Mouse (Mus musculus): ENCODE results near the gene Trak1. TPM values are rescaled to one million over a fixed set of nuclear protein-coding genes. Genes with fewer than 3 reads are reported as not detected.
A peak's percentile ranks its signal among the peaks of the same experiment; 100 is the strongest.

Gene Trak1
- total RNA-seq, 1 experiment from 2014 or later: 26.3 TPM

- ATAC-seq (replicated peaks in 1 of 2; ENCODE audit: insufficient read depth in 1 of 2, low FRiP score in 2 of 2, low TSS enrichment in 1 of 2, low read depth in 1 of 2, poor library complexity in 2 of 2, severe bottlenecking in 2 of 2): no peak
Observed at GRCm38 (mm10) chr9:121394882-121395281, 97.6 kb downstream of the Trak1 start.

- ATAC-seq (replicated peaks in 1 of 2; ENCODE audit: insufficient read depth in 1 of 2, low FRiP score in 2 of 2, low TSS enrichment in 1 of 2, low read depth in 1 of 2, poor library complexity in 2 of 2, severe bottlenecking in 2 of 2): no peak
Observed at GRCm38 (mm10) chr9:121395812-121396211, 98.5 kb downstream of the Trak1 start.

- ATAC-seq (replicated peaks in 1 of 2; ENCODE audit: insufficient read depth in 1 of 2, low FRiP score in 2 of 2, low TSS enrichment in 1 of 2, low read depth in 1 of 2, poor library complexity in 2 of 2, severe bottlenecking in 2 of 2): no peak
Observed at GRCm38 (mm10) chr9:121398100-121398760, 100.9 kb downstream of the Trak1 start.

GRCm38 (mm10) chr9:121398761-121399160 is 101.5 kb downstream of the Trak1 start:
- no peak for ATAC-seq (replicated peaks in 1 of 2; ENCODE audit: insufficient read depth in 1 of 2, low FRiP score in 2 of 2, low TSS enrichment in 1 of 2, low read depth in 1 of 2, poor library complexity in 2 of 2, severe bottlenecking in 2 of 2)

GRCm38 (mm10) chr9:121400608-121401007 is 103.3 kb downstream of the Trak1 start:
- ATAC-seq (replicated peaks in 1 of 2; ENCODE audit: insufficient read depth in 1 of 2, low FRiP score in 2 of 2, low TSS enrichment in 1 of 2, low read depth in 1 of 2, poor library complexity in 2 of 2, severe bottlenecking in 2 of 2): no peak

- no peak for ATAC-seq (replicated peaks in 1 of 2; ENCODE audit: insufficient read depth in 1 of 2, low FRiP score in 2 of 2, low TSS enrichment in 1 of 2, low read depth in 1 of 2, poor library complexity in 2 of 2, severe bottlenecking in 2 of 2)
Observed at GRCm38 (mm10) chr9:121403157-121403671, 105.9 kb downstream of the Trak1 start.

GRCm38 (mm10) chr9:121403699-121404098 is 106.4 kb downstream of the Trak1 start:
- ATAC-seq (replicated peaks in 1 of 2; ENCODE audit: insufficient read depth in 1 of 2, low FRiP score in 2 of 2, low TSS enrichment in 1 of 2, low read depth in 1 of 2, poor library complexity in 2 of 2, severe bottlenecking in 2 of 2): no peak

GRCm38 (mm10) chr9:121405088-121405681 is 107.9 kb downstream of the Trak1 start:
- no peak for ATAC-seq (replicated peaks in 1 of 2; ENCODE audit: insufficient read depth in 1 of 2, low FRiP score in 2 of 2, low TSS enrichment in 1 of 2, low read depth in 1 of 2, poor library complexity in 2 of 2, severe bottlenecking in 2 of 2)

- ATAC-seq (replicated peaks in 1 of 2; ENCODE audit: insufficient read depth in 1 of 2, low FRiP score in 2 of 2, low TSS enrichment in 1 of 2, low read depth in 1 of 2, poor library complexity in 2 of 2, severe bottlenecking in 2 of 2): no peak
Observed at GRCm38 (mm10) chr9:121405792-121406191, 108.5 kb downstream of the Trak1 start.

- ATAC-seq (replicated peaks in 1 of 2; ENCODE audit: insufficient read depth in 1 of 2, low FRiP score in 2 of 2, low TSS enrichment in 1 of 2, low read depth in 1 of 2, poor library complexity in 2 of 2, severe bottlenecking in 2 of 2): no peak
Observed at GRCm38 (mm10) chr9:121414237-121414636, 116.9 kb downstream of the Trak1 start.

GRCm38 (mm10) chr9:121415626-121416241 is 118.4 kb downstream of the Trak1 start:
- ATAC-seq (replicated peaks in 1 of 2; ENCODE audit: insufficient read depth in 1 of 2, low FRiP score in 2 of 2, low TSS enrichment in 1 of 2, low read depth in 1 of 2, poor library complexity in 2 of 2, severe bottlenecking in 2 of 2): no peak

- ATAC-seq (replicated peaks in 1 of 2; ENCODE audit: insufficient read depth in 1 of 2, low FRiP score in 2 of 2, low TSS enrichment in 1 of 2, low read depth in 1 of 2, poor library complexity in 2 of 2, severe bottlenecking in 2 of 2): no peak
Observed at GRCm38 (mm10) chr9:121416460-121416859, 119.2 kb downstream of the Trak1 start.

- no peak for ATAC-seq (replicated peaks in 1 of 2; ENCODE audit: insufficient read depth in 1 of 2, low FRiP score in 2 of 2, low TSS enrichment in 1 of 2, low read depth in 1 of 2, poor library complexity in 2 of 2, severe bottlenecking in 2 of 2)
Observed at GRCm38 (mm10) chr9:121416872-121417637, 119.8 kb downstream of the Trak1 start.

GRCm38 (mm10) chr9:121419011-121419410 is 121.7 kb downstream of the Trak1 start:
- ATAC-seq (replicated peaks in 1 of 2; ENCODE audit: insufficient read depth in 1 of 2, low FRiP score in 2 of 2, low TSS enrichment in 1 of 2, low read depth in 1 of 2, poor library complexity in 2 of 2, severe bottlenecking in 2 of 2): no peak

GRCm38 (mm10) chr9:121419573-121419972 is 122.3 kb downstream of the Trak1 start:
- ATAC-seq (replicated peaks in 1 of 2; ENCODE audit: insufficient read depth in 1 of 2, low FRiP score in 2 of 2, low TSS enrichment in 1 of 2, low read depth in 1 of 2, poor library complexity in 2 of 2, severe bottlenecking in 2 of 2): peak; percentile 61 to 75

- no peak for ATAC-seq (replicated peaks in 1 of 2; ENCODE audit: insufficient read depth in 1 of 2, low FRiP score in 2 of 2, low TSS enrichment in 1 of 2, low read depth in 1 of 2, poor library complexity in 2 of 2, severe bottlenecking in 2 of 2)
Observed at GRCm38 (mm10) chr9:121420817-121421216, 123.5 kb downstream of the Trak1 start.

- ATAC-seq (replicated peaks in 1 of 2; ENCODE audit: insufficient read depth in 1 of 2, low FRiP score in 2 of 2, low TSS enrichment in 1 of 2, low read depth in 1 of 2, poor library complexity in 2 of 2, severe bottlenecking in 2 of 2): no peak
Observed at GRCm38 (mm10) chr9:121422402-121422801, 125.1 kb downstream of the Trak1 start.

- ATAC-seq (replicated peaks in 1 of 2; ENCODE audit: insufficient read depth in 1 of 2, low FRiP score in 2 of 2, low TSS enrichment in 1 of 2, low read depth in 1 of 2, poor library complexity in 2 of 2, severe bottlenecking in 2 of 2): no peak
Observed at GRCm38 (mm10) chr9:121423621-121424020, 126.3 kb downstream of the Trak1 start.
